Mouse (Mus musculus): ENCODE measurements at regions not wholly inside any gene's neighbourhood (a gene's known extent, or its start where the extent isn't known, plus 50 kb on each side); places are given as distances from the start of the nearest gene placed in this dataset.
A peak's percentile ranks its signal among the peaks of the same experiment; 100 is the strongest.

DNA sequence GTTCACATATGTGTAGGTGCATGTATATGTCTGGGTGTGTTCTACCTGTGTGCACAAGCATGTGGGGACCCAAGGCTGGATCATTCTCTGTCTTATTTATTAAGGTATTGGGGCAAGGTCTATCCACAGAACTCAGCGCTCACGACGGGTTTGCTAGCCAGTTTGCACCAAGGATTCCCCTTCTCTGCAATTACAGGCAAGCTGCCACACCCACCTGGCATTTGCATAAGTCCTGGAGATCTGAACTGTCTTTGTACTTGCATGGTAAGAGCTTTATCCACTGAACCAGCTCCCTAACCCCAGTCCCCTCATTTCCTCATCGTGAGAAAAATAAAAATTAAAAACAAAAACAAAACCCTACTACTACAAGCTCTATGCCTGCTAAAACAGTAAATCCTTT lies 71.6 kb downstream of the Lao1 start:
- Histone ChIP-seq H3K36me3 (ENCODE audit: control insufficient read depth, insufficient read depth, low read length) (no peaks in the 10 kb centered on the region), H3K4me2 (no peak overlapping the region), H3K4me1 (ENCODE audit: control insufficient read depth, insufficient read depth, low read length) (peaks cover 28% of the 10 kb centered on the region), H3K4me3 (ENCODE audit: low read depth, low read length) (no peak overlapping the region), H3K27ac (ENCODE audit: low read depth, low read length) (no peak overlapping the region), H3K9me3 (replicated peaks; ENCODE audit: control insufficient read depth, low read length) (no peaks in the 10 kb centered on the region), H3K9ac (ENCODE audit: low read depth, low read length) (no peak overlapping the region), H3K27me3 (ENCODE audit: control insufficient read depth, insufficient read depth, low read length) (no peaks in the 10 kb centered on the region)
- WGBS (ENCODE audit: insufficient replicate concordance) = 71% methylated on average over 4 of the region's 4 CpGs
- no peak for ATAC-seq (replicated peaks; ENCODE audit: insufficient number of reproducible peaks, low FRiP score, low TSS enrichment)

DNA sequence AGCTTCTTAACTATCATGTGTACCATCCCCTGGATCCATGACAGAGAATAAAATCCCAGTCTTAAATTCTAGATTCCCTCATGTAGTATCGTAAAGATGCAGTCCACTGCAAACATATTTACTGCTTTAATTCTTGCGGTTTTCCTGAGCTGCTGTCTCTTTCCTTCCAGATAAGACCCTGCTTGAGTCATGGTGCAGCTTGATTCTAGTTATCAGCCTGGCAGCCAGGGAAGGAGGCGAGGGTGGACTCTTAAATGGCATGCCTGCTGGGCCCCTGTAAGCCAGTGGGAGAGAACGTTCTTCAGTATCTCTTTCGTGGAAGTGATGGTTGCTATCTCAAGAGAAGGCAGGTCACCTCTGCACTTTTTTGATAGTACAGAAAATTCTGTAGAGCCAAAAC lies 71.9 kb upstream of the Slc2a1 start:
- peak; percentile 79 for ATAC-seq (replicated peaks; ENCODE audit: insufficient number of reproducible peaks, low FRiP score, low TSS enrichment)
- Histone ChIP-seq H3K27me3 (ENCODE audit: control insufficient read depth, insufficient read depth, low read length) (no peaks in the 10 kb centered on the region), H3K4me2 (no peak overlapping the region; the same call in 1 of the 2 replicates), H3K27ac (ENCODE audit: low read depth, low read length) (peak overlapping the region; percentile 71), H3K4me1 (ENCODE audit: control insufficient read depth, insufficient read depth, low read length) (peaks cover 6% of the 10 kb centered on the region), H3K4me3 (ENCODE audit: low read depth, low read length) (no peak overlapping the region), H3K9ac (ENCODE audit: low read depth, low read length) (no peak overlapping the region; the same call in 1 of the 2 replicates), H3K36me3 (ENCODE audit: control insufficient read depth, insufficient read depth, low read length) (no peaks in the 10 kb centered on the region), H3K9me3 (replicated peaks; ENCODE audit: control insufficient read depth, low read length) (no peaks in the 10 kb centered on the region)
- 38% methylated on average over 5 of the region's 5 CpGs for WGBS (ENCODE audit: insufficient replicate concordance)

DNA sequence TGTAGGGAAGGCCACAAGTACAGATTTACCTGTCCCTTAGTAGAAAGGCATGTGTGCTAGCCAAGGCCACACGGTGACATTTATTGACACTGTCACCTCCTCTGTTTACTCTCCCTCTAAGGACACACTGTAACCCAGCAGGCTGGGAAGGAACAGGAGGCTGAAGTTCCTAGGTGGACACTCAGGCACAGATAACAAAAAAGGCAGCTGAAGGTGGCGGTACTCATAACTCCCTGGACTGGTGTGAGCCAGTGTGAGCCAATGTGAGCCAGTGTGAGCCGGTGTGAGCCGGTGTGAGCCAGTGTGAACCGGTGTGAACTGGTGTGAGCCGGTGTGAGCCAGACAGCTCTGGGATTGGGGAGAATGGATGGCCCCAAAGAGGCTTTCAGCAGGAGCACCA lies 68.5 kb upstream of the Slc2a1 start:
- ATAC-seq (replicated peaks; ENCODE audit: insufficient number of reproducible peaks, low FRiP score, low TSS enrichment) = peak; percentile 9; the same call in 1 of the 2 replicates
- peaks cover 13% of the 10 kb centered on the region for H3K4me1 ChIP-seq (ENCODE audit: control insufficient read depth, insufficient read depth, low read length)
- no peak overlapping the region for H3K4me3 ChIP-seq (ENCODE audit: low read depth, low read length)
- WGBS (ENCODE audit: insufficient replicate concordance) = 90% methylated on average over 6 of the region's 6 CpGs
- peak overlapping the region; percentile 1; the same call in 1 of the 2 replicates for H3K27ac ChIP-seq (ENCODE audit: low read depth, low read length)
- H3K4me2 ChIP-seq = peak overlapping the region; percentile 24; the same call in 1 of the 2 replicates
- no peaks in the 10 kb centered on the region for H3K27me3 ChIP-seq (ENCODE audit: control insufficient read depth, insufficient read depth, low read length)
- H3K9ac ChIP-seq (ENCODE audit: low read depth, low read length) = no peak overlapping the region
- H3K36me3 ChIP-seq (ENCODE audit: control insufficient read depth, insufficient read depth, low read length) = no peaks in the 10 kb centered on the region
- H3K9me3 ChIP-seq (replicated peaks; ENCODE audit: control insufficient read depth, low read length) = no peaks in the 10 kb centered on the region

DNA sequence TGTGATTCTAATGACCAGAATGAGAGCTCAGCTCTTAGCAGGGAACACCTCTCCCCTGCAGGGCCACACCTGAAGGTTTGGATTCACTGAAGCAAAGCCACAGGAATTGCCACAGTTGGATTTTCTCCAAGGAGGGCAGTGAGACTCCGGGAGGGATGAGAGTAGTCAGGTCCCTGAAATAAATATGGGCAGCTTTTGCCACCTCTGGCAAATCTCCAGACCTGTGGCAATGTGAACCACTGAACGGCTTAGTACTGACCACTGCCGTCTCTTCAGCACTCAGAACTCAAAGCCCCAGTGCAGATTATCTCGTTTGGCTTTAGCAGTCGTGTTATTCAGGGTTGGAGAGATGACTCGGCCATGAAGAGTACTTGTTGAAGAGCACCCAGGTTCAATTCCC lies 66.9 kb upstream of the Slc2a1 start:
- Histone ChIP-seq H3K36me3 (ENCODE audit: control insufficient read depth, insufficient read depth, low read length) (no peaks in the 10 kb centered on the region), H3K27me3 (ENCODE audit: control insufficient read depth, insufficient read depth, low read length) (no peaks in the 10 kb centered on the region), H3K9me3 (replicated peaks; ENCODE audit: control insufficient read depth, low read length) (no peaks in the 10 kb centered on the region), H3K4me1 (ENCODE audit: control insufficient read depth, insufficient read depth, low read length) (peaks cover 8% of the 10 kb centered on the region), H3K27ac (ENCODE audit: low read depth, low read length) (no peak overlapping the region), H3K4me3 (ENCODE audit: low read depth, low read length) (no peak overlapping the region), H3K4me2 (no peak overlapping the region), H3K9ac (ENCODE audit: low read depth, low read length) (no peak overlapping the region)
- WGBS (ENCODE audit: insufficient replicate concordance) = 66% methylated on average over 6 of the region's 6 CpGs
- ATAC-seq (replicated peaks; ENCODE audit: insufficient number of reproducible peaks, low FRiP score, low TSS enrichment) = no peak

DNA sequence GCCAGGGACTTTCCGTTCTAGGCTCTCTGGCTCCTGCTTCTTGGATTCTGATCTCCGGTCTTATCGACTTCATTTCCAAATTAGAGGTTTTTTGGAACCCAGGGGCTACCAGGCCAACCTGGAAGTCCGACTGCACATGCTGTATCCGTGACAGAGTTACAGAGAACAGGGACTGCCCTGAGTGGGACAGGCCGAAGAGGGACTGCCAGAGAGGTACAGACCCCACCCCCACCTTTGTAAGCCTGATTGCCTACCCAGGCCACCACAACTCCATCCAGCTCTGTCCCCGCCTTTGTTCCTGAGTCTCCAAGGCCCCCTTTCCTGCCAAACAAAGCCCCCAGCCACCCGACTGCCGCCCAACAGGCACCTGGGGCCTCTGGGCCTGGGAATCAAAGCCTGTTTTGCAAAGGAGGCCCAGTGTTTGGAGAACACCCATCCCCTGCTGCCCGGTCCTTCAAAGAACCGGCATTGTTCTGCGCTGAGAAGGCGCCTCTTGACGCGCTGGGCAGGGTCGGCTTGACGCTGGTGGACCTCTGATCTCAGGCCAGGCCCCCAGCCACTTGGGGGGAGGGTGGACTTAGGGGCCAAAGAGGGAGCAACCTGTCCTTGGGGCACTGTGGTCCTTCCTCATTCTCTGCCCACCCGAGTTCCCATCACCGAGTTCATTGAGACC lies 64.4 kb upstream of the Slc2a1 start:
- H3K4me1 ChIP-seq (ENCODE audit: control insufficient read depth, insufficient read depth, low read length) = peaks cover 7% of the 10 kb centered on the region; the same call in 1 of the 2 replicates
- WGBS (ENCODE audit: insufficient replicate concordance) = 56% methylated on average over 19 of the region's 19 CpGs
- H3K36me3 ChIP-seq (ENCODE audit: control insufficient read depth, insufficient read depth, low read length) = no peaks in the 10 kb centered on the region
- ATAC-seq (replicated peaks; ENCODE audit: insufficient number of reproducible peaks, low FRiP score, low TSS enrichment) = no peak
- H3K27me3 ChIP-seq (ENCODE audit: control insufficient read depth, insufficient read depth, low read length) = no peaks in the 10 kb centered on the region
- no peaks in the 10 kb centered on the region for H3K9me3 ChIP-seq (replicated peaks; ENCODE audit: control insufficient read depth, low read length)
- peak overlapping the region; percentile 50; the same call in 1 of the 2 replicates for H3K9ac ChIP-seq (ENCODE audit: low read depth, low read length)
- no peak overlapping the region for H3K4me3 ChIP-seq (ENCODE audit: low read depth, low read length)
- no peak overlapping the region for H3K4me2 ChIP-seq
- no peak overlapping the region for H3K27ac ChIP-seq (ENCODE audit: low read depth, low read length)

DNA sequence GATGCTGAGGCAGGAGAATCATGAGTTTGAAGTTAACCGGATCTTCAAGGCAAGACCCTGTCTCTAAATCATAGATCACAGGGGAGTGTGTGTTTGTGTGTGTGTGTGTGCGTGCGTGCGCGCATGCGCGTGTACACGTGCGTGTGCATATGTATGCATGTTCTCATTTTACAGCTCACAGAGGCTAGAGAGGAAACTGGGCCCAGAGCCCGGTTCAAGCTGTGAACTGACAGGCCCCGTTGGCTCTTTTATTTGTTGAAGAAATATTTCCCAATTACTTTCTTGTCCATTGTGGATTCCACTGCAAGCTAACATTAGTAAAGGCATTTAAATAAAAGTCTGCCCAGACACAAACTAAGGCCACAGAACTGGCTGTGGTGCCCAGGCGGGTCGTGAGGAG lies 63.7 kb upstream of the Slc2a1 start:
- H3K4me2 ChIP-seq = no peak overlapping the region
- ATAC-seq (replicated peaks; ENCODE audit: insufficient number of reproducible peaks, low FRiP score, low TSS enrichment) = no peak
- 92% methylated on average over 13 of the region's 13 CpGs for WGBS (ENCODE audit: insufficient replicate concordance)
- no peak overlapping the region for H3K27ac ChIP-seq (ENCODE audit: low read depth, low read length)
- no peaks in the 10 kb centered on the region for H3K9me3 ChIP-seq (replicated peaks; ENCODE audit: control insufficient read depth, low read length)
- H3K4me1 ChIP-seq (ENCODE audit: control insufficient read depth, insufficient read depth, low read length) = peaks cover 7% of the 10 kb centered on the region; the same call in 1 of the 2 replicates
- no peaks in the 10 kb centered on the region for H3K36me3 ChIP-seq (ENCODE audit: control insufficient read depth, insufficient read depth, low read length)
- no peak overlapping the region for H3K9ac ChIP-seq (ENCODE audit: low read depth, low read length)
- H3K27me3 ChIP-seq (ENCODE audit: control insufficient read depth, insufficient read depth, low read length) = no peaks in the 10 kb centered on the region
- no peak overlapping the region for H3K4me3 ChIP-seq (ENCODE audit: low read depth, low read length)

DNA sequence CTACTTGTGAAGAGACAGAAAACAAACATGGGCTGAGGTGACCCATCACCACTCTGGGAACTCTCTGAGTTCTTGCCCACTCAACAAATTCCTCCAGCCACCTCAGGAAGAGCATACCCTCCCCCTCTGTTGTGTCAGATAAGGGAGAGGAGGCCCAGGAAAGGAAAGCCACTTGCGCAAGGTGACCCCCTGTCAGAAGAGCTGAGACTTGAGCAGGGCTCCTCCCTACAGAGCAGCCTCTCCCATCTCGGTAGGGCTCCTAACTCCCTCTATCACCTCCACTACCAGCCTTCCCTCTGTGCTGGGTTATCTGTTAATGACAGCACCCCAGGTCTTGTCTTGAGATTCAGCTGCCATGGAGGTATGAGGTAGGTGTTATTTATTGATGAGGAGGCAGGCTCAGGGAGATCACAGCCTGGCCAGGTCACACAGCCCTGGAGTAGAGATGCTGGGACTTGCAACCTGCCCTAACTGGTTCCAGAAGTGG lies 57.6 kb upstream of the Slc2a1 start:
- Histone ChIP-seq H3K4me2 (peak overlapping the region; percentile 25), H3K27me3 (ENCODE audit: control insufficient read depth, insufficient read depth, low read length) (no peaks in the 10 kb centered on the region), H3K9me3 (replicated peaks; ENCODE audit: control insufficient read depth, low read length) (no peaks in the 10 kb centered on the region), H3K27ac (ENCODE audit: low read depth, low read length) (peak overlapping the region; percentile 87), H3K9ac (ENCODE audit: low read depth, low read length) (peak overlapping the region; percentile 55; the same call in 1 of the 2 replicates), H3K4me1 (ENCODE audit: control insufficient read depth, insufficient read depth, low read length) (peaks cover 29% of the 10 kb centered on the region), H3K36me3 (ENCODE audit: control insufficient read depth, insufficient read depth, low read length) (no peaks in the 10 kb centered on the region), H3K4me3 (ENCODE audit: low read depth, low read length) (no peak overlapping the region)
- peak; percentile 84 for ATAC-seq (replicated peaks; ENCODE audit: insufficient number of reproducible peaks, low FRiP score, low TSS enrichment)
- 11% methylated on average over 2 of the region's 2 CpGs for WGBS (ENCODE audit: insufficient replicate concordance)

DNA sequence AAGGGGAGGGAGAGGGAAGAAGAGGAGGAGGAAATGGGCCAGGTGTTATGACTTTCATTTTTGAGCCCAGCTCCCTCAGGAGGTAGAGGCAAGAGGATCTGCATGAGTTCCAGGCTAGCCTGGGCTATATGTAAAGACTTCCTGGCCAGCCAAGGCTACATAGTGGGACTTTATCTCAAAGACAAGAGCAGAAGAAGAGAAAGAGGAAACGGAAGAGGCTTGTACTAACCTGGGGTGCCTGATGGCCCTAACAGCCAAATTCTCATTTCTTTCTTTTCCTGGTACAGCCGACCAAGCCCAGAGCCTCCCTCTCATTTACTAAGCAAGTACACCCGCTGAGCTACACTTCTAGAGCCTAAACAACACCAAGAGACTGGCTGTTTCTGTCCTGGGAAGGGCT lies 56.0 kb upstream of the Slc2a1 start:
- 0 out of 2 replicates have a peak overlapping the region, but pooled peaks have one; percentile 36 for H3K27ac ChIP-seq (ENCODE audit: low read depth, low read length)
- H3K9me3 ChIP-seq (replicated peaks; ENCODE audit: control insufficient read depth, low read length) = no peaks in the 10 kb centered on the region
- H3K4me1 ChIP-seq (ENCODE audit: control insufficient read depth, insufficient read depth, low read length) = peaks cover 29% of the 10 kb centered on the region
- no peaks in the 10 kb centered on the region for H3K27me3 ChIP-seq (ENCODE audit: control insufficient read depth, insufficient read depth, low read length)
- H3K4me2 ChIP-seq = no peak overlapping the region
- no peak overlapping the region for H3K4me3 ChIP-seq (ENCODE audit: low read depth, low read length)
- no peak overlapping the region for H3K9ac ChIP-seq (ENCODE audit: low read depth, low read length)
- no peak for ATAC-seq (replicated peaks; ENCODE audit: insufficient number of reproducible peaks, low FRiP score, low TSS enrichment)
- H3K36me3 ChIP-seq (ENCODE audit: control insufficient read depth, insufficient read depth, low read length) = no peaks in the 10 kb centered on the region
- WGBS (ENCODE audit: insufficient replicate concordance) = 66% methylated on average over 3 of the region's 3 CpGs

DNA sequence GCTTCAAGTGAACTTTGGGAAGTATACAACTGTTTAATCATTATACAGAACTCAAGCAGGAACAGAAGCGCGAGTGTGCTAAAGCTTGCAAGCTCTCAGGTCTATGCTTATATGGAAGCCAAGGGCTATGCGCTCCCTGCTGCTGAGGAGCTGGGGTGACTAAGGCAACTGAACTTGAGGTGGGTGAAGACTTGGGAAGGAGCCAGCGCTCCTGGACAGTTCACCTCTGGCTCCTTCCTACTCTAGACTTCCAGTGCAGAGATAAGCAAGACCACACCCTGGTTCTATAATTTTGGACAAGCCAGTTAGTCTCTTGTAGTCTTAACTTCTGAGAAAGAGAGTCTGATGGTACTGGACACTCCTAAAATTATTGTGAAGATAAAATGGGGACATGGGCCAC lies 55.3 kb upstream of the Slc2a1 start:
- Histone ChIP-seq H3K36me3 (ENCODE audit: control insufficient read depth, insufficient read depth, low read length) (no peaks in the 10 kb centered on the region), H3K27ac (ENCODE audit: low read depth, low read length) (peak overlapping the region; percentile 67), H3K4me3 (ENCODE audit: low read depth, low read length) (no peak overlapping the region), H3K27me3 (ENCODE audit: control insufficient read depth, insufficient read depth, low read length) (no peaks in the 10 kb centered on the region), H3K9ac (ENCODE audit: low read depth, low read length) (no peak overlapping the region), H3K4me2 (no peak overlapping the region), H3K9me3 (replicated peaks; ENCODE audit: control insufficient read depth, low read length) (no peaks in the 10 kb centered on the region), H3K4me1 (ENCODE audit: control insufficient read depth, insufficient read depth, low read length) (peaks cover 29% of the 10 kb centered on the region)
- no peak for ATAC-seq (replicated peaks; ENCODE audit: insufficient number of reproducible peaks, low FRiP score, low TSS enrichment)
- WGBS (ENCODE audit: insufficient replicate concordance) = 79% methylated on average over 4 of the region's 4 CpGs

Measured in heart, embryonic 11.5 days (tissue).